Mouse (Mus musculus): ENCODE results near the gene Mia. TPM values are rescaled to one million over a fixed set of nuclear protein-coding genes. Genes with fewer than 3 reads are reported as not detected.
A peak's percentile ranks its signal among the peaks of the same experiment; 100 is the strongest.

Mia gene
- polyA plus RNA-seq, 1 experiment = not detected

DNA sequence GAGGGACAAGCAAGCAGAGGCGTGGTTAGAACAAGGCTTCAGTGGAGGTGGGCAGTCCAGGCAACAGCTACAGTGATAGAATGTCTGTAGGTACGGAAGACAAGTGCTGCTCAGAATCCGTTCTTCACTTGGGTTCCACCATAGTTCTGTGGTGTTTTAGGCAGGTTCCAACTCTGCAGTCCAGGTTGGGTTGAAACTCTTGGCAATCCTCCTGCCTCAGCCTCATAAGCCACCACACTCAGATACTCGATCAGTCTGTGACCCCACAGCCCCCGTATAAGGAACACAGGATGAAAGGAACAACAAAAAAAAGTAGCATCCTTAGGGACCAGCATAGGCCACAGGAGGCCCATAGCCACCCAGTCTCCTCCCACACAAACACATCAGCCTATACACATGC is 11.5 kb upstream of the Mia start:
- no peak for TF ChIP-seq CTCF (IDR thresholded peaks at IDR 0.05; ENCODE audit: borderline replicate concordance, insufficient read depth, low read length)
- TF ChIP-seq POLR2A (IDR thresholded peaks at IDR 0.05; ENCODE audit: low read depth, low read length) = no peak

DNA sequence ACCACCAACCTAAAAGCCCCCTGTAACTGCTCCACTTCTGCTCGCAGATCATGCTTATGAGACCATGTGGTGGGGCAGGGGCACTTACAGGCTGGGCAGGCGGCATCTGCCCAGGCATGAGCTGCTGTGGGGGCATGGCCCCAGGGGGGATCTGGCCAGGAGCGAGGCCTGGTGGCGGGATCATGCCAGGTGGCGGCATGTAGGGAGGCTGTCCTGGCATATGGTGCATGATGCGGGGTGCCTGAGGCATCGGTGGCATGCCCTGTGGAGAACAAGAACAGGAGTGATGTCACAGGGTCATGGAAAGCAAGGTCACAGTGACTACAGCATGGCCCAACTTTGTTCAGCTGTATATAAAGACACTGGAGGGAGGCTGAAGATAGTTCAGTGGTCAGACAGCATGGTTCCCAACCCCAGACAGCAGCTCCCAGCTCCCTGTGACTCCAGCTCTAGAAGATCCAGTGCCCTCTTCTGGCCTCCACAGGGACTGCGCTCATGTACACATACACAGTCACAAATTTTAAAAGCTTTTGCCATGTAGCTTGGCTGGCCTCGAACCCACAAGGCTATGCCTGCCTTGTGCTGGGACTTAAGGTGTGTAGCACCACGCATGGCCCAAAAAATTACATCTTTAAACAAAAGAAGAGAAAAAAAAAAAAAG is 8.4 kb upstream of the Mia start:
- H3K4me3 ChIP-seq (ENCODE audit: insufficient read depth, low read length) = no peak overlapping the region
- TF ChIP-seq POLR2A (IDR thresholded peaks at IDR 0.05; ENCODE audit: low read depth, low read length) (no peak), CTCF (IDR thresholded peaks at IDR 0.05; ENCODE audit: borderline replicate concordance, insufficient read depth, low read length) (no peak)

More for the DNA sequence above, 11.5 kb upstream of the Mia start:
- Histone ChIP-seq H3K4me1 (ENCODE audit: control insufficient read depth, insufficient read depth, low read length) (peaks cover 10% of the 10 kb centered on the region), H3K4me3 (ENCODE audit: insufficient read depth, low read length) (no peak overlapping the region), H3K27ac (ENCODE audit: insufficient read depth, low read length) (no peak overlapping the region)

DNA sequence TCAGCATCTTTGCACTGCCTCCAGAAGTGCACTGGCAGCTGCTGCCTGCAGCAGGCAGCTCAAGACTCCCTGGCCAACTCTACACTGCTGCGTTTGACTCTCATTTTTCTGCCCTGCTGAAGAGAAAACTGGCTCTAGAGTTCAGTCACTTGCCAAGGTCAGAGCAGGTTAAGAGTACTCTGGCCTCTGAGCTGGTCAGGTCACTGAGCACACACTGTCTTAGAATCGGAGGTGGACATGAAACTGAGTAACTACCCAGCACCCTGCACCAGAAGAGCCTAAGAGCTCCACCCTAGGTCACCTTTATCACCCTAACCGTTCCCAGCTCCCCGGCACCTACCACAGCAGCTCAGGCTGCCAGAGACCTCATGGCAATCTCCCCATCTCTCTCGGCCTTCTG is 5.0 kb upstream of the Mia start:
- no peak for TF ChIP-seq POLR2A (IDR thresholded peaks at IDR 0.05; ENCODE audit: low read depth, low read length)
- TF ChIP-seq CTCF (IDR thresholded peaks at IDR 0.05; ENCODE audit: borderline replicate concordance, insufficient read depth, low read length) = no peak
- H3K4me3 ChIP-seq (ENCODE audit: insufficient read depth, low read length) = no peak overlapping the region
- no peaks in the 10 kb centered on the region for H3K4me1 ChIP-seq (ENCODE audit: control insufficient read depth, insufficient read depth, low read length)
- no peak overlapping the region for H3K27ac ChIP-seq (ENCODE audit: insufficient read depth, low read length)

More for the DNA sequence above, 8.4 kb upstream of the Mia start:
- Histone ChIP-seq H3K27ac (ENCODE audit: insufficient read depth, low read length) (no peak overlapping the region), H3K4me1 (ENCODE audit: control insufficient read depth, insufficient read depth, low read length) (peaks cover 7% of the 10 kb centered on the region)

DNA sequence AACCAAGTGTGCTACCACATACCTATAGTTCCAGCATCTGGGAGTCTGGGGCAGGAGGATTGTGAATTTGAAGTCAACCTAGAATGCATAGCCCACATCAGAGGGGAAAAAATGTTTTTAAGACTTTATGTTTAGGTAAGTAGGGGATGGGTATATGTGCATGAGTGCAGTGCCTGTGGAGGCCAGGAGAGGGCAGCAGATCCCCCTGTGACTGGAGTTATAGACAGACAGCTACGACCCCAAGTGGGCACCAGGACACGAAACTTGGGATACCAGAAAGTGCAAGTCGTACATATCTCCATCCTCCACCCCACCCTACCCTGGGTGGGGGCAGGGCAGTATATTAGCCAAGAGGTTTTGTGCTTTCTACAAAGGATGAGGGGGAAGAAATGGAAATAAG is 4.0 kb upstream of the Mia start:
- H3K4me1 ChIP-seq (ENCODE audit: control insufficient read depth, insufficient read depth, low read length) = no peaks in the 10 kb centered on the region
- no peak overlapping the region for H3K4me3 ChIP-seq (ENCODE audit: insufficient read depth, low read length)
- H3K27ac ChIP-seq (ENCODE audit: insufficient read depth, low read length) = no peak overlapping the region
- TF ChIP-seq CTCF (IDR thresholded peaks at IDR 0.05; ENCODE audit: borderline replicate concordance, insufficient read depth, low read length) = peak; percentile 84; the same call in 1 of the 2 replicates
- TF ChIP-seq POLR2A (IDR thresholded peaks at IDR 0.05; ENCODE audit: low read depth, low read length) = no peak

DNA sequence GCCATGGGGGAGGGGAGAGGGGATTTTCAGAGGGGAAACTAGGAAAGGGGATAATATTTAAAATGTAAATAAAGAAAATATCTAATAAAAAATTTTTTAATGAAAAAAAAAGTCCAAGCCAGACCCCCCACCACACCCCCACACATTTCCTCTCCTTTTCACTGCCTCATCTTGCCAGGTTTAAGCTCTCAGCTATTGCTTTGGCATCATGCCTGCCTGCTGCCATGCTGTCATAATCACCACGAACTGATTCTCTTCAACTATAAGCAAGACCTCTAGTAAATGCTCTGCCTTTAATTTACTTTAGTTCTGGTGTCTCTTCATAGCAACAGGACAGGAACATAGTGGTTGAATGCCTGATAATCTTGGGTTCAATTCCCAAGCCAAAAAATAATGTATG is 1.5 kb upstream of the Mia start:
- TF ChIP-seq POLR2A (IDR thresholded peaks at IDR 0.05; ENCODE audit: low read depth, low read length) (no peak), CTCF (IDR thresholded peaks at IDR 0.05; ENCODE audit: borderline replicate concordance, insufficient read depth, low read length) (no peak)
- Histone ChIP-seq H3K4me1 (ENCODE audit: control insufficient read depth, insufficient read depth, low read length) (no peaks in the 10 kb centered on the region), H3K27ac (ENCODE audit: insufficient read depth, low read length) (no peak overlapping the region), H3K4me3 (ENCODE audit: insufficient read depth, low read length) (no peak overlapping the region)

DNA sequence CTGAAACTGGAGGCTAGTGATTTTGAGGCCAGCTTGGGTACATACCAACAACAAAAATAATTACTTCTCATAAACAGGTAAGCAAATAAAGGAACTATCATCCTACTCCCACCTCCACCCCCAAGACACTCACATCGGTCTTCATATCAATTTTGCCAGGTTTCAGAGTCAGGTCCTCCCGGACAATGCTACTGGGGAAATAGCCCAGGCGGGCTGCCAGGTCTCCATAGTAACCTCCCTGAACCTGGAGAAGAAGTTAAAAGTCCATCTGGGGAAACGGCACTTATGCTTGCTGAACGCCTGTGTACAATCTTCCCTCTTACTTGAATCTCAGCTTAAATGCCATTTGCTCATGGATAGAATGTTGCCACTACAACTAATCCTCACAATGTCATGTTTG is 921 bp downstream of the Mia start:
- Histone ChIP-seq H3K4me3 (ENCODE audit: insufficient read depth, low read length) (no peak overlapping the region), H3K4me1 (ENCODE audit: control insufficient read depth, insufficient read depth, low read length) (no peaks in the 10 kb centered on the region), H3K27ac (ENCODE audit: insufficient read depth, low read length) (no peak overlapping the region)
- no peak for TF ChIP-seq POLR2A (IDR thresholded peaks at IDR 0.05; ENCODE audit: low read depth, low read length)
- no peak for TF ChIP-seq CTCF (IDR thresholded peaks at IDR 0.05; ENCODE audit: borderline replicate concordance, insufficient read depth, low read length)

DNA sequence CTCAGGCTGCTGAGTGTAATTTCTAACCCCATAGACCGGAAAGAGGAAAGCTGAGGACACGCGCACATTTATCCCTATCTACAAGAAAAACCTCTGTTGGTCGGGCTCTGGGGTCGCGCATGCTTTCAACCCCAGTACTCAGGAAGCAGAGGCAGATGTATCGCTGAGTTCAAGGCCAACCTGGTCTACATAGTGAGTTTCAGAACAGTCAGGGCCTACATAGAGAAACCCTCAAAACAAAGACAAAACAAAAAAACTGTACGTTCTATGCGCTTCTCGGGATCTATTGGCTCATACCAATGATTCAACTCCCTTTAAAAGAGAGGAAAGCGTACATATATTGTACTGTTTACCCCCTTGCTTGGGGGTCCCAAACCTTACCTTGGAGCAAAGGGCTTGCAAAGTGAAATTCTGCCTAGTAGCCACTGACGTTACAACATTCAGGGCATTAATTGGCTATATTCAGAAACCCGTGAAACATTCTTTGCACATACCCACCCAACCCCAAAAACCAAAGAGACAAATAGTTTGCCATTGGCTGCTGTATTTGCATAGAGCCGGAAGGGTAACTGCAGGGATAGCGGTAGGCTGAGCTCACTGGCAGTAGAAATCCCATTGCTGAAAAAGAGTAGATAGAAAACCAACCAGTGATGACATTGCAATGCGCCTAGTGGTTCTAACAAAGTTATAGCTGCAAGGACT is 1.6 kb downstream of the Mia start:
- TF ChIP-seq POLR2A (IDR thresholded peaks at IDR 0.05; ENCODE audit: low read depth, low read length) = no peak
- TF ChIP-seq CTCF (IDR thresholded peaks at IDR 0.05; ENCODE audit: borderline replicate concordance, insufficient read depth, low read length) = no peak
- no peaks in the 10 kb centered on the region for H3K4me1 ChIP-seq (ENCODE audit: control insufficient read depth, insufficient read depth, low read length)
- peak overlapping the region; percentile 57 for H3K27ac ChIP-seq (ENCODE audit: insufficient read depth, low read length)
- no peak overlapping the region; the same call in 1 of the 2 replicates for H3K4me3 ChIP-seq (ENCODE audit: insufficient read depth, low read length)

DNA sequence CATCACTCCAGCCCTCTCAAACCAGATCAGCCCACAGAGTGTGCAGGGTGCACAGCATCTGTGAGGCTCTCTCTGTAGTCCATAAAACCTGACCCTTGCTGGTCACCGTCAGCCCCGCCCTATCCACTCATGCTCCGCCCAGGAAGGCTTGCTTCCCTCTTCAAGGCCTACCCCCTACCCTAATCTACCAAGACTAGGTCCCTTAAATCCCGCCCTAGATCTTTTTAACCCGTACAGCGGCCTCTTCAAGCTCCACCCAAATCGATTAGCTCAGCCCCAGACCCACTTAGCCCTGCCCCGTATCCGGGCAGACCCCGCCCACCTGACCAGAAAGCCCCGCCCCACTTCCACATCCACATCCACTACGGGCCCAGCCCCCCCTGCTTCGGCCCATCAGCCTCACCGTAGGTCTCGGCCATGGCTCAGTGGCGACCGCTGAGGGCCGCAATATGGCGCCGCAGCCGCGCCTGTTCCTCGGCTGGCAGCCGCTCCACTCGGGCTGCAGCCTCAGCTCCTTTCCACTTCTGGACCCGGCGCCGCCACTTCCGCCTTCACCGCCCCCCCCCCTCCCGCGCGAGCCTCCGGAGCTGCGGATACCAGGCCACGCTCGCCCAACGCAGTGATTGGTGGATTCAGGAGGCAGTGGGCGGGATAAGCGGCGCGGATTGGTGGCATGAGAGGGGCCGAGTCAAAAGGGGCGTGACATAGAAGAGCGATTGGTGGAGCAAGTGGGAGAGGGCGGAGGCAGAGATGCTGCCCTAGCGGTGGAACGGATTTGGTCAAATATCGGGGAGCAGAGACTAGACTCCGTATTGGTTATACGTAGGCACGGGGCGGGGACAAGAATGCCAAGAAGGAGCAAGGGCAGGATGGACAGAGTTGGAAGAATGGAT is 2.4 kb downstream of the Mia start, which contains the start of gene Rab4b:
Gene Rab4b (minus strand): TSS at position 573 of the 893 bp plus-strand sequence.
- TF ChIP-seq POLR2A (IDR thresholded peaks at IDR 0.05; ENCODE audit: low read depth, low read length) = peak; percentile 80
- TF ChIP-seq CTCF (IDR thresholded peaks at IDR 0.05; ENCODE audit: borderline replicate concordance, insufficient read depth, low read length) = no peak
- peak within 1 kb of the TSS; percentile 82 for H3K4me3 ChIP-seq (ENCODE audit: insufficient read depth, low read length)
- peak within 1 kb of the TSS; percentile 84 for H3K27ac ChIP-seq (ENCODE audit: insufficient read depth, low read length)
- H3K4me1 ChIP-seq (ENCODE audit: control insufficient read depth, insufficient read depth, low read length) = no peaks in the 10 kb centered on the region

DNA sequence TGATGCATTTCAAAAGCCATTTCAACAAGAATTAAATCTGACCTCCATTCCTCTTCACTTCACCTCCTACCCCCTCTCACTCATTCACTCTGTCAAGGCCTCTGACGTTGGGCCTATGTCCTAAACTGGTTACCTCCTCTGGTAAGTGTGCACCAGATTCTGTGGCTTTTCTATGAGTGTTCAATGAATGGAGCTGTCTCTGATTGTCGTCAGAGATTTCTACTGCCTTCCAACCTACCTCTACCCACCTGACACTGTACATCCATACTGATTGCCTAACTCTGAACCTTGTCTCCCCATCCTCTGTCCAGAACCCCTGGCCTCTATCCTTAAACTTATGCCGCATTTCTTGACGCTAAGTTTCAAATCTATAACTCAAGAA is 3.0 kb downstream of the Mia start:
- peak overlapping the region; percentile 51 for H3K27ac ChIP-seq (ENCODE audit: insufficient read depth, low read length)
- no peaks in the 10 kb centered on the region for H3K4me1 ChIP-seq (ENCODE audit: control insufficient read depth, insufficient read depth, low read length)
- H3K4me3 ChIP-seq (ENCODE audit: insufficient read depth, low read length) = peak overlapping the region; percentile 82
- TF ChIP-seq POLR2A (IDR thresholded peaks at IDR 0.05; ENCODE audit: low read depth, low read length) = no peak
